Mouse (Mus musculus) hematopoietic multipotent progenitor cell, adult 10-12 weeks (in vitro differentiated cells): ENCODE measurements around the gene 4933415A04Rik. TPM values are rescaled to one million over a fixed set of nuclear protein-coding genes. Genes with fewer than 3 reads are reported as not detected.

ENCODE experiments used
- polyA plus RNA-seq: library from polyadenylated mRNA; stranded (reverse); fragments of >175 nt; gene quantifications from 2 replicates; pipeline ENCODE4 v1.2.3, GENCODE M21; 2012; ENCODE audit warnings: low replicate concordance

The 4933415A04Rik gene
- not detected in 2 replicates for polyA plus RNA-seq

GRCm38 (mm10) chr11:43586324-43587090, at the start of gene 4933415A04Rik:
Gene 4933415A04Rik, plus strand, starts transcription at chr11:43587040.

GRCm38 (mm10) chr11:43601440-43601839, 14.6 kb downstream of the 4933415A04Rik start, which contains the start of gene Fabp6:
Gene Fabp6, minus strand, starts transcription at chr11:43601540.

Other genes starting within 250 kb of the 4933415A04Rik start
- gene Pttg1, start 160.8 kb upstream of the 4933415A04Rik start, polyA plus RNA-seq = 5.7 and 7.8 TPM in 2 replicates
- gene Slu7, start 153.3 kb upstream of the 4933415A04Rik start, polyA plus RNA-seq = 2.9 and 8.1 TPM in 2 replicates
- gene C1qtnf2, start 112.8 kb upstream of the 4933415A04Rik start, polyA plus RNA-seq = 0.18 TPM in 1 of 2 replicates, not detected in the other
- 1.3 and 1.9 TPM in 2 replicates for gene Ccnjl, start 58.3 kb upstream of the 4933415A04Rik start, polyA plus RNA-seq
- not detected in 2 replicates for gene Fabp6, start 14.5 kb downstream of the 4933415A04Rik start, polyA plus RNA-seq
- gene Pwwp2a, start 95.0 kb downstream of the 4933415A04Rik start, polyA plus RNA-seq = 8.2 and 12.1 TPM in 2 replicates
- 3.0 and 14.8 TPM in 2 replicates for gene Ttc1, start 161.0 kb downstream of the 4933415A04Rik start, polyA plus RNA-seq